Mouse (Mus musculus) ES-Bruce4 (cell line): ENCODE results near the gene Sppl2b.

Source experiments
- CTCF ChIP-seq: IDR thresholded peaks from one replicate; pipeline ENCODE4 v1.8.1; 2011; ENCODE audit warnings: low read depth, low read length
- EP300 ChIP-seq: IDR thresholded peaks from 2 replicates; pipeline ENCODE4 v1.6.1; 2011; ENCODE audit warnings: low read depth, low read length; ENCODE audit not compliant: insufficient read depth

DNA sequence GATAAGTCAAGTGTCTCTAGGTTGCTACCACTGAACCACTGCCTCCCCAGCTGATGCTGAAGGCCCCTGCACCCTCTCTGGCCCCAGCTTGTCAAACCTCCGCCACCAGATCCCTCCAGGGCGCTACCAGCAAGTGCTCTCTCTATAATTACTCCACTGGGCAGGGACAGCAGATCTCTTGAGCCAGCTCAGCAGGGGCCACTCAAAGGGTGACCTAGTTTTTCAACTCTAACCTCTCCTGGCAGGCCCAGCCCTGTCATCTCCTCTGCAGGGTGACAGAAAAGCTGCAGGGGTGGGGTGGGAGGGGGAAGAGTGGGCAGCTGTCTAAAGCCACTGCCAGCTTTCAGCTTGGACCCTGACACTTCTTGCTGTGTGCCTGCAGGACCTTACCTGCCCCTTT, 17.2 kb upstream of the Sppl2b start:
- no peak for TF ChIP-seq CTCF
- no peak for TF ChIP-seq EP300
